Mouse (Mus musculus) spleen, adult 2 months (tissue): Measurements from ENCODE around the gene Dnajc6.

Experiments used
- CTCF ChIP-seq: fragments of 200-500 bp; IDR thresholded peaks from 2 replicates; pipeline ENCODE4 v1.5.1; 2011; ENCODE audit warnings: mild to moderate bottlenecking, inconsistent platforms; ENCODE audit not compliant: insufficient read depth, insufficient read length, insufficient replicate concordance; ENCODE audit errors: extremely low read depth
- POLR2A ChIP-seq: fragments of 200-500 bp; IDR thresholded peaks from 2 replicates; pipeline ENCODE4 v1.6.1; 2011; ENCODE audit warnings: low read depth, low read length, inconsistent platforms

DNA sequence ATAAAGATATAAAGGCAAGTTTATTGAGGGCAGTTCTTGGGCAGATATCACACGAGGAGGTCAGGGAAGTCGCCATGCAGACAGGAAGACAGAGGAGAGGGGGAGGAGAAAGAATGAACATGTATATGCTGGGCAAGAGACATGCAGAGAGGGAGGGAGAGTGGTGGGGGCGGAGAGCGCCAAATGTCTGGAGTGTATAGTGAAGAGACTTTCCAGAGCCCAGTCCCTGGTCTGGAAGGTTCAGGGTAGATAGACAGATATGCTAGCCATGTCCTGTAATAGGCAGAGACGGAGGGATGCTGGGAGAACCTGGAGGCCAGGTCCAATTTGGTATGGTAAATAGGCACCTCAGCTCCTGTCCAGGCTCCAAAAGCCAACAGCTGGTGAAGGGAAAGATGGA is 83.1 kb downstream of the Dnajc6 start:
- no peak for TF ChIP-seq CTCF
- no peak for TF ChIP-seq POLR2A
